Mouse (Mus musculus) thymus, adult 18-20 months (tissue): ENCODE measurements around the gene Ahcyl2.
"Not testable (repeated sequence)": the region's sequence is repeated elsewhere in the genome, so short reads cannot be mapped to it uniquely, and the experiment has no call there.

Source experiments
- DNase-seq, 2 experiments: peaks; one replicate each; pipeline ENCODE4 v3.0.0; 2022; ENCODE audit warnings: mixed read lengths in 2 of 2

The Ahcyl2 gene

DNA sequence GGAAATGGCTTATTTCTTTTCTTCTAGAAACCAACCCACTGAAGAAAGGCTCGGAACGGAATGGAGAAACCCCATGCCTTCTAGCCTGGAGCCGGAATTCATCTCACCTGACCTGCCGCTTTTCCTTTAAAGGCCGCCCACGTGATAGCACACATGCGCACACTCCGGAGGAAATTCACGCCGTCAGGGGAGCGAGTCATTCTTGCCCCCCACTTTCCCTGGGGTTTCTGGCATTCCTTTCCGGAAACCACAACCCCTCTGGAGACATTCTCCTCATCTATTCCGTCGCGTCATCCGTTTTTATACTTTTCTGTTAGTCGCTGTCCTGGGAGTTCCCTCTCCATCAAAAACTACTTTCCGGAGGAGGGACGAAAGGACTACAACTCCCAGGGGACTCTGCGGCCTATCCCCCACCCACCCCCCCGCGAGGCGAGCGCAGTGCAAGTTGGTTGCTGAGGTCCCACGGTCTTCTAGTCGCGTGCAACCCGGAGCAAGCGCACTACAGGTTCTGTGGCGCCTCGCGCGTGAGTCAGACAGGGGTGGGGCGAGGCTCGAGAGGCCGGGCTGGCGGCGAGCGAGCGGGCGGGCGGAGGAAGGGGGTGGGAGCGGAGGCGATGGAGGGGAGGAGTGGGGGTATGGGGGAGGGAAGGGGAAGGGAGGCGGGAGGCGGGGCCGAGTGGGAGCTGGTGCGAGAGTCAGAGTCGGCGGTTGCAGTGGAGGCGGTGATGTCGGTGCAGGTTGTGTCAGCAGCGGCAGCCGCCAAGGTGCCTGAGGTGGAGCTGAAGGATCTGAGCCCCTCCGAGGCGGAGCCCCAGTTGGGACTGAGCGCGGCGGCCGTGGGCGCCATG lies at the start of gene Ahcyl2:
Gene Ahcyl2 (plus strand): TSS at position 199 of the 848 bp plus-strand sequence.
- DNase-seq, result peak; percentile 97 to 98

GRCm38 (mm10) chr6:29718894-29719329 lies 48.9 kb upstream of the Ahcyl2 start:
- peak; percentile 44 to 51 for DNase-seq

DNA sequence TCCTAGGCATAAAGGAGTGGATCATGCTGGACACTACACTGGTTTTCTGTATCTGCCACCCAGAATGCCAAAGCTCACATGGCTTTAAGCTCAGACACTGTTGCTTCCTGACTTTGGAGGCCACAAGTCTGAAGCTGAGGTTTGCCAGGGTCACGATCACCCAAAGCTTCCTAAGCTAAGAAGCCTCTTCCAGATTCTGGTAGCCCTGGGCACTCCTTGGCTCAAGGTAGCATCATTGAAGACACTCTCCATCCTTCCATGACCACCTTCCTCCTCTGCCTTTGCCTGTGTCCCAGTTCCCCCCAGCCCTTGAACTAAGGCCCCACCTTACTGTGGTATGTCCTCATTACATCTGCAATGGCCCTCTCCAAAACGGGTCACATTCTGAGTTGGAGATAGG lies 45.9 kb upstream of the Ahcyl2 start:
- no peak for DNase-seq

- no peak for DNase-seq
Measured at GRCm38 (mm10) chr6:29726576-29727200, 41.1 kb upstream of the Ahcyl2 start.

DNA sequence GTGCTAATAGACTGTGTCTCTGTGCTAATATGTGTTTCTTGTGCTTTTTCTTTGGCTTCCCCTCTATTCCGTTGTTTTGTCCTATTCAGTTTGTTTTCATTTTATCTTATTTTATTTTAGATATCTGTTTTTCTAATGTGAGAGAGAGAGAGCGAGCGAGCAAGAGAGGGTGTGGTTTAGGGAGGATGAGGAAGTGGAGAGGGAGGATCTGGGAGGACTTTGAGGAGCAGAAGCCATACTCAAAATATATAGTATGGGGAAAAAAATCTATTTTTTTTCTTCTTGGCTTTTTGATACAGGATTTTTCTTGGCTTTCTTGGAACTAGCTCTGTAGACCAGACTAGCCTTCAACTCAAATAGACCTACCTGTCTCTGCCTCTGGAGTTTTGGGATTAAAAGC lies 39.8 kb upstream of the Ahcyl2 start:
- DNase-seq, result no peak

DNA sequence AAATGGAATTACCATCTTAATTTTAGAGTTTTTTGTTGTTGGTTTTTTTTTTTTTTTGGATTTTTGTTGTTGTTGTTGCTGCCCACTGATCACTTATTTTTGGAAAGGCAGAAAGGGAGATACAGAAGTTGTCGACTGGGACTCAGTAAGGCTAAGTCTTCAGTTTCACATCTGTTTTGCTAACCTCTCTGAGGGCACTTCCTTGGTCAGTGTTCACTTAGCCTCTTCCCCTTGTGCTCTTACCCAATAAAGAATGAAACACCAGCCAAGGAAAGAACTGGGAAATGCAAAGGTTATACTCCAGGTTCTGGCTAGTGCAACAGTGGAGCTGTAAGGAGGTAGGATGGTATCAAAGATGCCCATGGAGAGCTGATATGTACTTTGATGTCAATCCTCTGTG lies 38.3 kb upstream of the Ahcyl2 start:
- DNase-seq, result no peak

DNA sequence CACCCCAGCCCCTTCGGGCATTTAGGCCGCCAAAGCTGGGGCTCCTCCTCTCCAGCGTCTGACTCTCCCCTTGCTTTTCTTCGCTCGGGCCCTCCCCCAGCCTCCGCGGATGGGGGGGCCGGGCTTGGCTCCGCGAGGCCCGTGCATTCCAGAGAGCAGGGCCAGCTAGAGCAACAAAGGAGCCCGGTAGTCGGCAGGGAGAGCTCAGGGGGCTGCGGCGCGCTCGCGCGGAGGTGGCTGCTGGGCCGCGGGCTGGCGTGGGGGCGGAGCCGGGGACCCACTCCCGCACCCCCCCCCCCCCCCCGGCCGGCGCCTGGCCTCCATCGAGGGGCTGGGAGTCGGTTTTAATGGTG lies 32.5 kb upstream of the Ahcyl2 start, which contains the start of gene Smo:
Gene Smo (plus strand): TSS at position 168 of the 353 bp plus-strand sequence.
- DNase-seq, result peak; percentile 64 to 71

DNA sequence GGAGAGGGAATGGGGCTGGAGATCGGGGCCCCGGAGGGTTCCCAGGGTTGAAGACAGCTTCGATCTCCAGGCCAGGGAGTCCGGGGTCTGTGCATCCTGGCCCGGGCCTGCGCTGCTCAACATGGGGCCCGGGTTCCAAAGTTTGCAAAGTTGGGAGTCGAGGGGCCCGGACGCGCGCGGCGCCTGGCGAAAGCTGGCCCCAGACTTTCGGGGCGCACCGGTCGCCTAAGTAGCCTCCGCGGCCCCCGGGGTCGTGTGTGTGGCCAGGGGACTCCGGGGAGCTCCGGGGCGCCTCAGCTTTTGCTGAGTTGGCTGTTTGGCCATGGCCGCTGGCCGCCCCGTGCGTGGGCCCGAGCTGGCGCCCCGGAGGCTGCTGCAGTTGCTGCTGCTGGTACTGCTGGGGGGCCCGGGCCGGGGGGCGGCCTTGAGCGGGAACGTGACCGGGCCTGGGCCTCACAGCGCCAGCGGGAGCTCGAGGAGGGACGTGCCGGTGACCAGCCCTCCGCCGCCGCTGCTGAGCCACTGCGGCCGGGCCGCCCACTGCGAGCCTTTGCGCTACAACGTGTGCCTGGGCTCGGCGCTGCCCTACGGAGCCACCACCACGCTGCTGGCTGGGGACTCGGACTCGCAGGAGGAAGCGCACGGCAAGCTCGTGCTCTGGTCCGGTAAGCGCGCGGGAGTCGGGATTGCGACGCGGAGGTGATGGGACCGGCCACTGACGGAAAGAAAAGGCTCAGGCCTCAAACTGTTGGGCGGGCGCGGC lies 31.9 kb upstream of the Ahcyl2 start:
- peak in 1 of 2 experiments; percentile 28 for DNase-seq

- DNase-seq, result no peak
Measured at GRCm38 (mm10) chr6:29736610-29737458, 31.0 kb upstream of the Ahcyl2 start.

DNA sequence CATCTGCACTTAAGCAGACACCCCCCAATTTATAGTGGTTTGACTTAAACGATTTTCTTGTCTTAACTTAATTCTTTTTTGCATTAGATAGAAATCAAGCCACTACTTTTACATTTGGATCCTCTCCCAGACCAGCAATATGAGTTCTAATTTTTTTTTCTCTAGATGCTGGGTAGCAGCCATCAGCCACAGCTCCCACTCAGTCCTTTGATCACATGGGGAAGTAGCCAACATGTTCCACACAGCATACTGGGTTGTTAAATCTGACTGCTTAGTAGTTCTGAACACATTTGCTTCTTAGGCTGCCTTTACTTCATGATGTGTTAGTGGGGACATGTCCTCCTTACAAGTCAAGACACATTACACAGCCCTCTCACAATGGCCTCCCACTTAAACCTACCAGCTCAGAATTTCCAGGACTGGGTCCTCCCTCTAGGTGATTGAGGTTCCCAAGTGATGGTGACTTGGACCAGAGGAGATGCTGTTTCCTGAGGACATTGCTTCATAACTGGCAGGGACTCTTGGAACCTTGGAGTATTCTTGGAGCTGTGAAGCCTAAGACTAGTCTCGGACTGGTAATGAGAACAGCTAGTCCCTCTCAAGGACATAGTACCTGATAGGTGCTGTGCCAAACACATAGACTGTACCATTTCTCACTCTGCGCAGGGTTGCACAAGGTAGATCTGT lies 16.2 kb upstream of the Ahcyl2 start:
- no peak for DNase-seq

DNA sequence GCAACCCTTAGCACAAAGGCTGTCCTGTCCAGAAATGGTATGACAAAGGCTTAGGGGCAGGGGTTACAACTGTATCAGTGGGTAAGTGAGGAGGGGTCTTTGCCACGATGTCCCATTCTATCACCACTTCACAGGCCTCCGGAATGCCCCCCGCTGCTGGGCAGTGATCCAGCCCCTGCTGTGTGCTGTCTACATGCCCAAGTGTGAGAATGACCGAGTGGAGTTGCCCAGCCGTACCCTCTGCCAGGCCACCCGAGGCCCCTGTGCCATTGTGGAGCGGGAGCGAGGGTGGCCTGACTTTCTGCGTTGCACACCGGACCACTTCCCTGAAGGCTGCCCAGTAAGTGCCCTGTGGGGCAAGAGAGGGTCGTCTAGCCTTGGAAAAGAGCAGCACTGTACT lies 14.5 kb upstream of the Ahcyl2 start:
- DNase-seq, result no peak

GRCm38 (mm10) chr6:29756001-29756400 lies 11.8 kb upstream of the Ahcyl2 start:
- DNase-seq, result no peak

GRCm38 (mm10) chr6:29756476-29756875 lies 11.3 kb upstream of the Ahcyl2 start:
- no peak for DNase-seq

- peak; percentile 32 to 42 for DNase-seq
Measured at GRCm38 (mm10) chr6:29758417-29758816, 9.4 kb upstream of the Ahcyl2 start.

- DNase-seq, result no peak
Measured at GRCm38 (mm10) chr6:29759012-29759679, 8.7 kb upstream of the Ahcyl2 start.

DNA sequence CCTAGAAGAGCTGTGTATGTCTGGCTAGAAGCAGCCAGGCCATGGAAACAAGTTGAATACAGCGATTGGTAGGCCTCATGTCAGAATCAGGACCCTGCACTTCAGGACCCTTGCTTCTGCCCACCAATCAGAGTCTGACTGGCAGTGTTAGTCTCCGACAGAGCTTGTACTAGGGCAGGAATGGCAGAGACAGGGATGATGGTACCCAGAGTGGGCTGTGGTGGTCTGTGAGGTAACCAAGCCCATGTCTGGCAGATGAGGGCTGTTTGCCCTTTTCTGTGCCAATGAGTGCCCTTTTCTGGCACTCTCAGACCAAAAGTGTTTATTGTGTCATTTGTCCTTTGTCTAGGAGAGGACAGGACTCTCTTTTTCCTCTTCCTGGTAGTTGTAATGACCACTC lies 7.4 kb upstream of the Ahcyl2 start:
- not testable (repeated sequence) for DNase-seq

GRCm38 (mm10) chr6:29761282-29761681 lies 6.5 kb upstream of the Ahcyl2 start:
- DNase-seq, result no peak

DNA sequence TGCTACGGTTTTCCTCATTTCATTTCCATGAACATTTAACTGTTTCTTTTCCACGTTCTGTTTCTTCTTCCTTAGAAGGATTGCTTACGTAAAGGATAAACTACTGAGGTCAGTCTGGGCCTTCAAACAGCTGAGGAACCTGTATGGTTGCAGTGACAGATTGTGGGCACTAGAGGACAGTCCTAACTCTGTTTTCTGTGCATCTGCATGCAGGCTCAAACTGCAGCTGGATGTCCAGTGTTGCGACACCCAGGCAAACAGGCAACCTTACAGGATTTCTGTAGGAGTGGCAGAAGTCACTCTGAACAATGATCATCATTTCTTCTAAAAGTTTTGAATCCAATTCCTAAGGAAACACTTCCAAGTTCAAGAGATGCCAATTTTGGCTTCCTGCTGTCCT lies 5.3 kb upstream of the Ahcyl2 start:
- no peak for DNase-seq

- DNase-seq, result no peak
Measured at GRCm38 (mm10) chr6:29766874-29767273, 937 bp upstream of the Ahcyl2 start.

DNA sequence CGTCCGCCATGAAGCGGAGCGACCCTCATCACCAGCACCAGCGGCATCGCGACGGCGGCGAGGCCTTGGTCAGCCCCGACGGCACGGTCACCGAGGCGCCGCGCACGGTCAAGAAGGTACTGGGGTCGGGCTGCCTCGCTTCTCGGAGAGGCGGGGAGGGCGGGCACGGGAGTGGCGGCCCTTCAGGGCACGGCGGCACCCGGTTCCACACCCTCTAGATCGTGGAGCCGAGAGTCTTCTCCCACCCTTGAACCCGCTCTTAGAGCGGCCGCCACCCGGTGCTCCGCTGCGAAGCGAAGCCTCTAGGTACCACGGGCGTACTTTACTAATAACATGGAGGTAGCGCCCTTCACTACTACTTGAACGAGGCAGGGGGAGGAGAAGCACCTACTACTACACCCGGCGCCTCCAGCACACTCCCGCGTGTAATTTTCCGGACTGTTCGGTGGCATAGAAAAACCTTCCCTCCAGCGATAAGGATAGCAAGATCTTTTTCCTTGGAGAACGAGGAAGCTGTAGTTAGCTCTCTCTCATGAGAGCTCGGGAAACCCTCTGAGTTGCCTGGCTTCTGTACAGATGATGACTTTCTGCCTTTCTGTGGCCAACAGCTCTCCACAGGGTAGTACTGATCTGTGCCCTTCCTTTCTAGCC lies 1.1 kb downstream of the Ahcyl2 start:
- no peak for DNase-seq
